Mouse (Mus musculus): Measurements from ENCODE around the gene Snrpc. TPM values are rescaled to one million over a fixed set of nuclear protein-coding genes. Genes with fewer than 3 reads are reported as not detected.
A peak's percentile ranks its signal among the peaks of the same experiment; 100 is the strongest.

Snrpc gene
- total and polyA plus RNA-seq, 3 experiments = 154 to 194 (median 171) TPM

GRCm38 (mm10) chr17:27800710-27801648, 37.0 kb upstream of the Snrpc start:
- dilution Hi-C loops (cut with MboI; ENCODE audit: extremely low pct_ligation_motif_present, extremely low pct_unique_long_range_greater_than_20kb, low sequenced_read_pairs) (no loop called here), in situ Hi-C loops (cut with MboI; ENCODE audit: low pct_ligation_motif_present, low pct_unique_long_range_greater_than_20kb, low sequenced_read_pairs) (no loop called here)
- H3K79me2 ChIP-seq (replicated peaks; ENCODE audit: control insufficient read depth, extremely low read depth, insufficient read depth, poor library complexity, severe bottlenecking) = peaks cover 48% of the 10 kb centered on the region
- DNase-seq (ENCODE audit: extremely low read depth) = no peak
- H3K36me3 ChIP-seq (replicated peaks in 1 of 2; ENCODE audit: control insufficient read depth in 1 of 2, insufficient read depth in 1 of 2, low read length in 1 of 2) = peaks cover 0 to 38% of the 10 kb centered on the region in 2 experiments
- H3K9ac ChIP-seq (ENCODE audit: insufficient read depth, low read depth) = no peak overlapping the region; the same call in 1 of the 2 replicates
- TF ChIP-seq ZMIZ1 (IDR thresholded peaks at IDR 0.05; ENCODE audit: low read depth, low read length) (no peak), KAT2A (IDR thresholded peaks at IDR 0.05; ENCODE audit: insufficient replicate concordance, low read length) (no peak), ZC3H11A (IDR thresholded peaks at IDR 0.05; ENCODE audit: low read depth, low read length) (no peak), SIN3A (IDR thresholded peaks at IDR 0.05; ENCODE audit: low read length) (no peak), POLR2A (IDR thresholded peaks at IDR 0.05; ENCODE audit: low read depth, low read length) (no peak), CTCF (conservative IDR thresholded peaks at IDR 0.05 in 1 of 2, IDR thresholded peaks at IDR 0.05 in 1 of 2; ENCODE audit: low read depth in 2 of 2, low read length in 2 of 2) (peak in 1 of 2 experiments; percentile 37; a peak in 2 of 4 replicates), USF1 (IDR thresholded peaks at IDR 0.05; ENCODE audit: low read depth, low read length) (no peak), SMC3 (IDR thresholded peaks at IDR 0.05; ENCODE audit: low read depth, low read length) (no peak; the same call in 1 of the 2 replicates), RCOR1 (conservative IDR thresholded peaks at IDR 0.05; ENCODE audit: low read depth, low read length) (no peak), MEF2A (IDR thresholded peaks at IDR 0.05; ENCODE audit: borderline replicate concordance, low read depth, low read length) (no peak), RAD21 (IDR thresholded peaks at IDR 0.05; ENCODE audit: low read depth, low read length) (peak; percentile 10), MAZ (IDR thresholded peaks at IDR 0.05; ENCODE audit: low read depth, low read length) (no peak), TBP (conservative IDR thresholded peaks at IDR 0.05; ENCODE audit: low read depth, low read length) (no peak), IRF4 (IDR thresholded peaks at IDR 0.05; ENCODE audit: low read depth, low read length) (no peak; the same call in 1 of the 2 replicates), ELF1 (IDR thresholded peaks at IDR 0.05; ENCODE audit: low read depth, low read length) (no peak), HCFC1 (IDR thresholded peaks at IDR 0.05; ENCODE audit: low read depth, low read length) (no peak), NELFE (IDR thresholded peaks at IDR 0.05; ENCODE audit: low read depth, low read length) (no peak), E2F4 (IDR thresholded peaks at IDR 0.05; ENCODE audit: insufficient replicate concordance, low read depth, low read length) (no peak), USF2 (conservative IDR thresholded peaks at IDR 0.05; ENCODE audit: low read depth, low read length) (no peak), MAX (IDR thresholded peaks at IDR 0.05; ENCODE audit: low read length) (no peak), GABPA (IDR thresholded peaks at IDR 0.05; ENCODE audit: insufficient replicate concordance, low read depth, low read length) (no peak), EP300 (IDR thresholded peaks at IDR 0.05; ENCODE audit: low read length) (no peak), BHLHE40 (IDR thresholded peaks at IDR 0.05; ENCODE audit: low read depth, low read length) (peak; percentile 74)
- H3K9me3 ChIP-seq (replicated peaks; ENCODE audit: low read length) = no peaks in the 10 kb centered on the region
- H3K4me3 ChIP-seq (replicated peaks in 1 of 3; ENCODE audit: low read depth in 2 of 3, low read length in 2 of 3, poor library complexity in 1 of 3) = no peak overlapping the region
- H3K4me1 ChIP-seq (ENCODE audit: control insufficient read depth in 1 of 2, insufficient read depth in 2 of 2) = peaks cover 11 to 45% of the 10 kb centered on the region in 2 experiments
- no peaks in the 10 kb centered on the region for H3K27me3 ChIP-seq (replicated peaks)
- peak overlapping the region; percentile 24; the same call in 1 of the 2 replicates for H3K27ac ChIP-seq (ENCODE audit: insufficient read depth, low read depth)
- peak overlapping the region; percentile 79 for H3K4me2 ChIP-seq (ENCODE audit: insufficient read depth, low read depth, poor library complexity, severe bottlenecking)

All from CH12.LX (cell line).